Mouse (Mus musculus) lung, postnatal 4 days (tissue): ENCODE results near the gene Carmil1.

Experiments used
- DNase-seq, 2 experiments: peaks; one replicate each; pipeline ENCODE4 v3.0.0; 2021

The Carmil1 gene

GRCm38 (mm10) chr13:24257809-24258208, 22.8 kb downstream of the Carmil1 start:
- DNase-seq, result no peak

GRCm38 (mm10) chr13:24253989-24254388, 26.6 kb downstream of the Carmil1 start:
- DNase-seq, result peak in 1 of 2 experiments; percentile 70

GRCm38 (mm10) chr13:24253551-24253950, 27.0 kb downstream of the Carmil1 start:
- DNase-seq, result no peak

DNA sequence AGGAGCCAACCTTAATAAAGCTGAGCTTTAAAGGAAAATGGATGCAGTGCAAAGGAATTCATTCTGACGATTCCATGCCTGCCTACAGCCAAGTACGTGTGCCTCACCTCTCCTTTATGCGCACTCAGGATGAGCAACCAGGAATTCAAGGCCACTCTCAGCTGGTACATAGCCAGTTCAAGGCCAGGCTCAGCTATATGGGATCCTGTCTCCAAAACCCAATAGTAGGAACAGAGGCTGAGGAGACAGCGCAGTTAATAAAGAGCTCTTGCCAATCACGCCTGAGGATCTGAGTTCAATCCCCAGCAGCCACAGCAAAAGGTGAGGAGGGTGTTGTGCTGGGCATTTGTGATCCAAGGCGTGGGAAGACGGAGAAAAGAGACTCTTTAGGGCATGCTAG, 29.4 kb downstream of the Carmil1 start:
- no peak for DNase-seq

- no peak for DNase-seq
Measured at GRCm38 (mm10) chr13:24247928-24248327, 32.7 kb downstream of the Carmil1 start.

DNA sequence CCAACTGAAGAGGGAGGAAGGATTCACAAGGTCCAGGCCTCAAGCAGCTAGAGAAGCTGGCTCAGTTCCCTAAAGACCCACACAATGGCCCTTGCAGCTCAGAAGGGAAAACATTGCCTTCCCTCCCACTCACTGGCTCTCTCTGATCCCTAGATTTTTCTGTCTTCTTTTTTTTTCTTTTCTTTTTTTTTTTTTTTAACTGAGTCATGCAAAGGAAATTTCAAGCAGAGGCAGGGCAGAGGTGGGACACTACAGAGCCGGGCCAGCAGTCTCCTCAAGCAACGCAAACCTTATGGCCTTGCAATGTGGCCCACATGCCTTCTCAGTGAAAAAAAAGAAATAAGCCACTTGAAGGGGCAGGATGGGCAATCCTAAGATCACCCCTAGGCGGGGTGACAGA, 33.2 kb downstream of the Carmil1 start:
- DNase-seq, result peak in 1 of 2 experiments; percentile 42

GRCm38 (mm10) chr13:24246266-24246665, 34.3 kb downstream of the Carmil1 start:
- no peak for DNase-seq

DNA sequence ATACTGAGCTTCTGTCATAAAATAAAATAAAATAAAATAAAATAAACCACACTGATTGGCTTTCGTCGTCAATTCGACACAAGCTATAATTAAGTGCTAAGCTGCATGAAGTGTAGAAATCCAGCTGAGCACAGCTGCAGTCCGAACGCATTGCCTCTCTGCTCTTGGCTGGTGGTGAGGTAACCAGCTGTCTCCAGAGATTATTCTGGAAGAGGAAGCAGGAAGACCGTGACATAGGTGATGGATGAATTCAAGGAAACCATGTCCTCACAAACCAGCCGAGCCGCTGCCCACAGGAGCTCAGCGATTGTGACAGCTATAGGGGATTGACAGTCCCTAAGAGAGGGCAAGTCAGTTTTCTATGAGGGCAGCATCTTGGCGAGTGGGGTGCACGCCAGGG, 36.0 kb downstream of the Carmil1 start:
- peak; percentile 63 to 78 for DNase-seq

DNA sequence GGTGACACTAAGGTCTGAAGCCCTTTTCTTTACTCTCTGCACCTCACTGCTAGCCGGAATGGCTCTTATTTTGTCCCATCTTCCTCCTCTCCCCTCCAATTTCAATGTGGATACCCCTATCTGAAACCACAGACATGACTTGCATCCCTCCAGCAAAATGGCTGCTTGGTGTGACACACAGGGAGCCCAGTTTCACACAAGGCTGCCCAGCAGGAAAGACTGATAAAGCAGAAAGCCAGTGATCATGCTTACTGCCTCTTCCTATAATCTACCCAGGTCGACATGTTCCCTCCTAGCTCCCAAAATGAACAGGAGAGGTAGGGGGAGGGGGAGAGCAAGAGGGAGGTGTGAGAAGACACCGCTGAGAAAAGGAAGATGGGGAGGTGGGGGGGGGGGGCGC, 36.6 kb downstream of the Carmil1 start:
- DNase-seq, result no peak

DNA sequence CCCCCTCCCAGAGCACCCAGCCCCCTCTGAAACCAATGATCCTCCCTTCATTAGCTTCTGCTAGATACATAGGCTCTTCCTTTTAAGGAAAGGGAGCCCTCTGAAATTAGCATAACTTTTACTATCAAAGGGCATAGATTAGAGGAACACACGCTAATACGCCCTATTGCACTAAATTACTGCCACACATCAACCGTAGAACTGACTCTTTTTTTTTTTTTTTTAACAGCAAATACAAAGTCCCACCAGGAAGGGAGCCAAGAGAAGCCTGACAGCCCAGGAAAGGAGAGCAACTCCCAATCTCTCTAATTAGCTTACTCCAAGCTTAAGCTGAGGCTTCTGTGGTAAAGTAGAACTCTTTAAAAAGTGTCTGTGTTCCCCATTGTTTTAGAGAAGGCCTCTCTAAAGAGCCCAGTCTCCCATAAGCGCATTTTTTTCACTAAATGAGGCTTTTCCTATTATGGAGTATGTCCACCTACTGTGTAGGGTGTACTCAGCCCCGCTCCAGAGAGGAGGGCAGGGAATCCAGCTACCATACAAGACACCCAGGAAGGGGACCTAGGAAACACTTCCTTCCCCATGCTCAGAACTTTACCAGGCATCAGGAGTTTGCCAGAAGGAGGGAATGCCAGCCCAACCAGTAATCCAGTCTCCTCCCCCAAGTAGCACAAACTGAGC, 38.0 kb downstream of the Carmil1 start:
- no peak for DNase-seq

DNA sequence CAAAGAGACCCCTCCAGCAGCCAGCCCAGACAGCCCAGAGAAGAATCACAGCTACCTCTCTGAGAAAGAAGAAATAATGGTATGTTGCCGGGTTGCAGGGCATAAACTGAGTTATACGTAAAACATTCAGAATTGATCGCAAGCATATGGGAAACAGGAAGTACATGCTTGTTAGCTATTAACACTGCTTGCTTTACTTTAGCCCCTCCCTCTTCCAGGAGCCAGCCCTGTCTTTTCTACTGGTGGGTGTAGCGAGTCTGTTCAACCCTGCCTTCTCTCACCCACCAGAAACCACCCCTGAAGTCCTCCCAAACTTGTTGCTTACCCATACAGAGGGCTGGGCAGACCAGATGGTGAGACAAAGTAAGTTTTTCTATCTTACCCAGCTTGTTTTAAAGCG, 39.4 kb downstream of the Carmil1 start:
- no peak for DNase-seq

DNA sequence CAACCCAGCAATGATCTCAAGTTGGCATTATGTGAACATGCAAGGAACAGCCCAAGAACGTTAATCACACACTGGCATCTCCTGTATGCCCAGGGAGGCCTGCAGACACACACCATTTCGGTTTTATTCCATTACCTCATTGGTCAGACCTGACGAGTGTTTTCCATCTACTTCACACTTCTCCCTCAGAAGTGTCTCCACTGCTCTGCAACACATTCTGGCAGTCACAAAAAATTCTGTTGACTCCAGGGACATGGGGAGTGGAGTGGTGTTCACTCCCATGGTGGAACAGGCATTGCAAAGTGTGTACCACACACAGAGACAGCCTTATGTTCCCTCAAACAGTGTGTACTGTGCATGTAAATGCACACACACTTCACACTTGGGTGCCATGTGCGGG, 40.2 kb downstream of the Carmil1 start:
- no peak for DNase-seq

- DNase-seq, result no peak
Measured at GRCm38 (mm10) chr13:24238456-24239120, 42.0 kb downstream of the Carmil1 start.

- DNase-seq, result no peak
Measured at GRCm38 (mm10) chr13:24236736-24237135, 43.9 kb downstream of the Carmil1 start.

DNA sequence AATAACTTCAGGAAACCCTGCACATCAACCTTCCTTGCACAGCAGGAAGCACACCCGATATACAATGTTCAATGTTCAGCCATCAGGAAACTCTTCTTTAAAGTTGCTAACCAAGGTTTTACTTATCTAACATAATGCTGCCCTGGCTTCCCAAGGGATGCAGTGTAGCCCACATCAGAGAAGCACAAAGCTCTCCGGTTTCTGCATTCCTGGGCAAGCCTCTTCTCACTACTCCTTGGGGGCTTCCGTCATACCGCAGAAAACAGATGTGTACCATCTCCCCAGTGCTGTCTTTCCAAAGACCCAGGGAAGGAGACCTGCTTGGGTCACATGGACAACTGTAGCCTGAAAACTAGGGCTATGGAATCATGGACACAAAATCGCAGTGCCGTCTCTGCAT, 47.8 kb downstream of the Carmil1 start:
- DNase-seq, result no peak

DNA sequence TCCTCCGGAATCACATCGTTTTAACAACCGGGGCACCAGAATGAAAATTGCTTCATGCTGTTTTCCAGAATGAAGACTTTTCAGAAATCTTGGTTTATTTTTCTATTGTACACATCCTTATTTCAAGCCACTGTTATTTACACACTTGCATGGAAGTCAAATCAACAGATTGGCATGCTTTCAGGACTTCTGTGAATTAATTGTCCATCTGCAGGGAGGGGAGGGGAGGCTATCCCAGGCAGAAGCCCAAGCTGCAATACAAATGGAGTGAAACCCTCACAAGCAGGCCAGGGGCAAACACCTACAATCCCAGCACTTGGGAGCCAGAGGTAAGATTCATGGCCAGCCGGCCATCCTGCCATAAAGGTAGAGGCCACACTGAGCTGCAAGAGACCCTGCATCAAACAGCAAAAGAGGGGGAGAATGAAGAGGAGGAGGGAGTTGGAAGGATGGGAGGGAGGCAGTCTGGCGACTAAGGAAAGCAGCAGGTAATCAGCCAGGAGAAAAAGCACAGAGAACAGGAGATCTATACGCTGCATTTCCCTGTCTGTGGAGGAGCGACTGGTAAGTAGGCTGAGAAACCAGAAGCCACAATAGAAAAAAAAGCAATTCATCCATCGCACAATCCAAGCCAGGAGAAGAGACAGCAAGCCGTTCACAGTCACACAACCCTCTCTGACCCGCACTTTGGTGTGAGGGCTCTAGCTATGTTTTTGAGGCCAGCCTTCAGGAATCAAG, 48.7 kb downstream of the Carmil1 start:
- DNase-seq, result no peak

DNA sequence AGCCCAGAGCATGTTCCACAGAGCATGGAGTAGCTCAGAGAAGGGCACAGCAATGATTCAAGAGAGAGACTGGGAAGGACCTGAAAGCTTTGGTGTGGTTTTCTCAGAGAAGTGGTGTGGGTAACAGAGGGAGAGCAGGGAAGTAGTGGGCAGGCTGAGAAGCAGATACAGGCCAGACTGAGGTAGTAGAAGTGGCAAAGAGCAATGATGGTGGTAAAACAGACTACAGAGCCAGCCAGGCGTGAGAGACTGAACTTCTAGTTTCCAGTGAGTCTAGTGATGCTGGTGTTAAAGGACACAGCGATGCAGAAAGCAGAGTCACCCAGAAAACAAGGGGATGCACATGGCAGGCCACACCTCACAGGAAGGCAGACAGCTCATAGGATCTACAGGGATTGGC, 49.4 kb downstream of the Carmil1 start:
- no peak for DNase-seq

GRCm38 (mm10) chr13:24230541-24231095, 50.0 kb downstream of the Carmil1 start:
- no peak for DNase-seq

GRCm38 (mm10) chr13:24223425-24224201, 57.0 kb downstream of the Carmil1 start:
- no peak for DNase-seq

- no peak for DNase-seq
Measured at GRCm38 (mm10) chr13:24220441-24220970, 60.1 kb downstream of the Carmil1 start.

- DNase-seq, result no peak
Measured at GRCm38 (mm10) chr13:24211229-24211628, 69.4 kb downstream of the Carmil1 start.

- DNase-seq, result no peak
Measured at GRCm38 (mm10) chr13:24206097-24206496, 74.5 kb downstream of the Carmil1 start.

- DNase-seq, result no peak
Measured at GRCm38 (mm10) chr13:24202314-24202713, 78.3 kb downstream of the Carmil1 start.
